Mouse (Mus musculus) forebrain, embryonic 14.5 days (tissue): Measurements from ENCODE around the gene Reln. TPM values are rescaled to one million over a fixed set of nuclear protein-coding genes. Genes with fewer than 3 reads are reported as not detected.

Source experiments
- ATAC-seq: fragments of 200-750 bp; cut with Nextera tagmentation; 2 replicates; pipeline ENCODE4 v1.8.0; 2017; ENCODE audit warnings: mild to moderate bottlenecking, moderate library complexity
- DNase-seq: peaks from one replicate; pipeline ENCODE4 v3.0.0-alpha.2; 2015; ENCODE audit warnings: low spot score
- H3K27ac ChIP-seq: fragments of 300-500 bp; sonication (generic); 2 replicates; pipeline ENCODE4 v1.5.1; 2014; ENCODE audit warnings: low read depth, mild to moderate bottlenecking, control low read depth, low read length, moderate library complexity
- H3K27me3 ChIP-seq: fragments of 300-500 bp; sonication (generic); replicated peaks from 2 replicates; pipeline ENCODE4 v1.6.1; 2014; ENCODE audit warnings: low read length, control low read depth, mixed read lengths; ENCODE audit not compliant: control insufficient read depth, insufficient read depth
- H3K36me3 ChIP-seq: fragments of 300-500 bp; sonication (generic); 2 replicates; pipeline ENCODE4 v1.6.1; 2014; ENCODE audit warnings: low read length, control low read depth; ENCODE audit not compliant: control insufficient read depth, insufficient read depth
- H3K4me1 ChIP-seq: fragments of 300-500 bp; sonication (generic); 2 replicates; pipeline ENCODE4 v1.6.1; 2014; ENCODE audit warnings: antibody characterized with exemption, low read length, control low read depth; ENCODE audit not compliant: control insufficient read depth, insufficient read depth
- H3K4me2 ChIP-seq: fragments of 300-500 bp; sonication (generic); 2 replicates; pipeline ENCODE4 v1.6.1; 2014; ENCODE audit warnings: mild to moderate bottlenecking, control low read depth, low read length
- H3K4me3 ChIP-seq: fragments of 300-500 bp; sonication (generic); 2 replicates; pipeline ENCODE4 v1.5.1; 2014; ENCODE audit warnings: low read depth, low read length, control low read depth
- H3K9ac ChIP-seq: fragments of 300-500 bp; sonication (generic); 2 replicates; pipeline ENCODE4 v1.6.1; 2014; ENCODE audit warnings: mild to moderate bottlenecking, low read length, control low read depth, moderate library complexity
- H3K9me3 ChIP-seq: fragments of 300-500 bp; sonication (generic); replicated peaks from 2 replicates; pipeline ENCODE4 v1.6.1; 2016; ENCODE audit warnings: low read length, control low read depth, mixed read lengths; ENCODE audit not compliant: control insufficient read depth
- WGBS: fragments of 180-500 bp; shearing (Covaris S2); extraction: QIAGEN DNeasy Blood & Tissue Kit; methylation state at CpG from one replicate; pipeline ENCODE4 v1.1.7; 2014; 5-methylcytosine and 5-hydroxymethylcytosine counted together
- polyA plus RNA-seq: library from polyadenylated mRNA; unstranded; fragments of >200 nt; fragmentation: Nextera tagmentation; extraction: Ambion mirVana; gene quantifications from 2 replicates; pipeline ENCODE4 v1.2.1, GENCODE M21; 2014

The Reln gene
- polyA plus RNA-seq, 1 experiment from 2014 or later, result 61.7 TPM

DNA sequence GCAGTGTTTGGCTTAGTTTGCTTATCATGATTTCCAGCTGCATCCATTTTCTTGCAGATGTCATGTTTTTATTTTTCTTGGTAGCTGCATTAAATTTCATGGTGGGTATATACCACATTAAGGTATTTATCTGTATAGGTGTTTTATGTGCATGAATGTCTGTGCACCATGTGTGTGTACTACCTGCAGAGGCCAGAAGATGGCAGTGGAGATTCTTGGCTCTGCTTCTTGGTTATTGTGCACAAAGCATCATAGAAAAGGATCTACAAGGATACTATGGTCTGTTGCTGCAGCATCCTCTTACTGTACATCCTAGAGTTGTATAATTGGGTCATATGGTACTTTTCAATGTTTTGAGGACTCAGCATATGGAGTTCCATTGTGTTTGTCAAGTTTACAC, 428.5 kb downstream of the Reln start:
- Histone ChIP-seq H3K4me2 (no peak overlapping the region), H3K9ac (no peak overlapping the region), H3K9me3 (no peaks in the 10 kb centered on the region), H3K4me3 (no peak overlapping the region), H3K27me3 (no peaks in the 10 kb centered on the region), H3K27ac (no peak overlapping the region), H3K36me3 (no peaks in the 10 kb centered on the region), H3K4me1 (no peaks in the 10 kb centered on the region)
- no peak for DNase-seq
- ATAC-seq, result no peak

- Histone ChIP-seq H3K4me3 (no peak overlapping the region), H3K9ac (no peak overlapping the region), H3K9me3 (no peaks in the 10 kb centered on the region), H3K4me2 (no peak overlapping the region), H3K27me3 (no peaks in the 10 kb centered on the region), H3K36me3 (no peaks in the 10 kb centered on the region), H3K4me1 (no peaks in the 10 kb centered on the region), H3K27ac (no peak overlapping the region)
- DNase-seq (no peak), ATAC-seq (no peak)
- WGBS, result 83% methylated on average over 3 of the region's 3 CpGs
These were observed 429.7 kb downstream of the Reln start for GRCm38 (mm10) chr5:21914776-21915175.

DNA sequence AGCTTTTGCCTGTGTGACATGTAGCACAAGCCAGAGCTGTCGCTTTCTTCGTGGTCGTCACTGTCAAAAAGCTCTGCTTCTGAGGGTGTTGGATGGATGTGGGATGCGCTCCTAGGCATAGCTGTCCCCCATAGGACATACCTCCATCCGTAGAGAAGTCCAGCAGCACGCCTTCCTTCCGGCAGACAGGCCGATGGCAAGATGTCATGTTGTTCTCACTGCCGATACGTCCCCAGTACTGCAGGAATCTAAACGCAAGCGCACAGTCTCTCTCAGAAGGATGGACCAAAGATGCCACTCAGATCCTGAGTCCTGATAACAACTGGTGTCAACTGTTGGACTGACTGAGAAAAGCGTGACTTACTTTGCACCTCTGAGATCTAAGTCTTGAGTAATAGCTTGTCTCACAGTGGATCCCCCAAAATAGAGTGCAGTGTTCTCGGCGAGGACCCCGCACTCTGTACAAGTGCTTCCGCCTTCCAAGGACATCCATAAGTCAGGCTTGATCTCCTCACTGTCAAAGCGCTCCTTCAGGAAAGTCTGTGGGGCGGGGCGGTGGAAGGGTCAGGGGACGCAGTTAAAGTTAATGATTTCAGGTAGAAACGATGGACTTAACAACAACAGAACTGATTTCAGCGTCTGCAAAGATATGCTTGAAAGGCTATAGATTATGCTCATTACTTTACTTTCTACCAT, 431.5 kb downstream of the Reln start:
- no peak overlapping the region for H3K4me2 ChIP-seq
- no peak overlapping the region for H3K4me3 ChIP-seq
- DNase-seq (no peak), ATAC-seq (no peak)
- no peaks in the 10 kb centered on the region for H3K27me3 ChIP-seq
- no peaks in the 10 kb centered on the region for H3K4me1 ChIP-seq
- H3K27ac ChIP-seq, result no peak overlapping the region
- H3K36me3 ChIP-seq, result no peaks in the 10 kb centered on the region
- 89% methylated on average over 23 of the region's 23 CpGs for WGBS
- no peaks in the 10 kb centered on the region for H3K9me3 ChIP-seq
- H3K9ac ChIP-seq, result no peak overlapping the region

DNA sequence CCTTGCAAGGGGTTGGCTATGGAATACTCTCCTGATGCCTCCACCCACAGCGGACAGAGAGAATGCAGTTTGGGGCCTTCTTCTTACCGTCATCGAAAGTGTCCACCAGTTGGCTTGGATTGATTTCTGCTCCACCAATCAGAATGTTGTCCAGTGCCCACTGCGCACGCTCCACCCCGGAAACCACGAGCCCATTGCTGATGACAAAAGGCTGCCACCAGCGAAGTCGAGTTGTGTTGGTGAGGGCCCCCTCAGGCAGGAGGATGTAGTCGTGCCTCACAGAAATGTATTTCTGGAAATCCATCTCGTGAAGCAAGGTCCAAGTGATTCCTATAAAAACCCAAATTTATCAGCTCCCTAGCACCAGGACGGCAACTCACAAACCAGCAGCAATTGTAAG, 433.8 kb downstream of the Reln start:
- no peak for ATAC-seq
- Histone ChIP-seq H3K4me1 (no peaks in the 10 kb centered on the region), H3K9me3 (no peaks in the 10 kb centered on the region), H3K4me3 (no peak overlapping the region), H3K36me3 (no peaks in the 10 kb centered on the region), H3K27me3 (no peaks in the 10 kb centered on the region), H3K27ac (no peak overlapping the region), H3K4me2 (no peak overlapping the region), H3K9ac (no peak overlapping the region)
- no peak for DNase-seq
- 93% methylated on average over 12 of the region's 12 CpGs for WGBS

- H3K9me3 ChIP-seq, result no peaks in the 10 kb centered on the region
- H3K4me2 ChIP-seq, result no peak overlapping the region
- H3K27me3 ChIP-seq, result no peaks in the 10 kb centered on the region
- ATAC-seq (no peak), DNase-seq (no peak)
- no peak overlapping the region for H3K9ac ChIP-seq
- 83% methylated on average over 3 of the region's 3 CpGs for WGBS
- H3K27ac ChIP-seq, result no peak overlapping the region
- H3K4me1 ChIP-seq, result no peaks in the 10 kb centered on the region
- H3K4me3 ChIP-seq, result no peak overlapping the region
- no peaks in the 10 kb centered on the region for H3K36me3 ChIP-seq
These were observed 434.8 kb downstream of the Reln start for GRCm38 (mm10) chr5:21909713-21910112.

DNA sequence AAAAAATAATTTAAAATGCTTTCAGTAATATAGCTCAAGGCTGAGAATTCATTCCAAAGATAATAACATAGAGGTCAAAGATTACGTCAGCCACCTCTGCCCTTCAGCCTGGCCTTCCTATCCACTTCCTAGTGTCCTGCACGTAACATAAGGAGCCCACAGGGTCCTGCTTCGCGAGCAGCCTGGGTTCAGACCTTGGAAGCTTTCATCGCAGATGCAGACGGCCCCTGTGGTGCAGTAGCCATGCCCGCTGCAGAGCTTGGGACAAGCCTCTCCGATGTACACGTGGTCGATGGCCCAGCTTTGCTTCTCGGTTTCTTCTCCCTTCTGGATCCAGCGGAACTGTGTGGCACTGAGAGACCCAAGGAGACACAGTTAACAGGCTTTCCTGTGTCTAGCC, 443.1 kb downstream of the Reln start:
- Histone ChIP-seq H3K9ac (no peak overlapping the region), H3K4me1 (no peaks in the 10 kb centered on the region), H3K4me2 (no peak overlapping the region), H3K4me3 (no peak overlapping the region), H3K9me3 (no peaks in the 10 kb centered on the region), H3K27ac (no peak overlapping the region), H3K36me3 (0 out of 2 replicates have a peak, but pooled peaks cover 2% of the 10 kb centered on the region), H3K27me3 (no peaks in the 10 kb centered on the region)
- DNase-seq (no peak), ATAC-seq (no peak)
- 76% methylated on average over 12 of the region's 12 CpGs for WGBS

GRCm38 (mm10) chr5:21900891-21901290, 443.6 kb downstream of the Reln start:
- Histone ChIP-seq H3K4me1 (no peaks in the 10 kb centered on the region), H3K4me2 (no peak overlapping the region), H3K36me3 (0 out of 2 replicates have a peak, but pooled peaks cover 3% of the 10 kb centered on the region), H3K9me3 (no peaks in the 10 kb centered on the region), H3K27ac (no peak overlapping the region), H3K27me3 (no peaks in the 10 kb centered on the region), H3K4me3 (no peak overlapping the region), H3K9ac (no peak overlapping the region)
- WGBS, result 78% methylated on average over 6 of the region's 6 CpGs
- ATAC-seq (no peak), DNase-seq (no peak)

DNA sequence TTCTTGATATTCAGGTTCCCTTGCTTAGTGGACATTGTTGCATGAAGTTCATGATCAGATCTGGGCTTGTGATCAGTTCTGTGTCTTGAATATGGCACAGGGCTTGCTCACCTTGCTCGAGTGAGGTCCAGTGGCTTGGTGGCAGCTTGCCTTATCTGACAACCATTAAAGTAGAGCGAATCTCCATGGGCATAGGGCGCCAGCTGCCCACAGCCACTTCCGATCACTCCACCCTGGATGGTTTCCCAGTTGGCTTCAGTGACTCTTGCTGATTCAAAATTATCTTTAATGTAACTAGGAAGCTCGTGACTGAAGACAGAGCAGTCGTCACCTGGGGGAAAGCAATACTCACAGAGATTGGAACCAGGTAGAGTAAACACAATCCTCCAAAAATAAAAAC, 445.6 kb downstream of the Reln start:
- no peaks in the 10 kb centered on the region for H3K9me3 ChIP-seq
- 89% methylated on average over 6 of the region's 6 CpGs for WGBS
- H3K9ac ChIP-seq, result no peak overlapping the region
- ATAC-seq (no peak), DNase-seq (no peak)
- no peaks in the 10 kb centered on the region for H3K4me1 ChIP-seq
- no peak overlapping the region for H3K4me2 ChIP-seq
- H3K36me3 ChIP-seq, result 0 out of 2 replicates have a peak, but pooled peaks cover 3% of the 10 kb centered on the region
- no peak overlapping the region for H3K4me3 ChIP-seq
- no peaks in the 10 kb centered on the region for H3K27me3 ChIP-seq
- H3K27ac ChIP-seq, result no peak overlapping the region

DNA sequence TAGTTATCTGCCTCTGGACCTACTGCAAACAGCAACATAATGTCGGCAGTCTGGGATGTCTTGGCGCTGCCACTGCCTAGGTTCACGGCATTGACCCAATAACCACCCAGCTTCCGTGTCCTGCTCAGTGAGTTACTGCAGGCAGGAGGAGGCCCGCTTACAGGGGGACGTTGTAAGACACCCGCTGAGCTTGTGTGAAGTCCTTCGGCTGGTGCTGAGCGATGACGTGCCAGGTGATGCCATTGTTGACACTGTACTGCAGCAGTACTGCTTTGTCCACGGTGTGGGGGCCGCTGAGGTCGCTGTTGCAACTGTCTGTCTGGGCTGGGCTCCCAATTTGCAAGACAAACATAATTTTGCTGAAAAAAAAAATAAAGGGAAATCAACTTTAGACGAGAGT, 447.9 kb downstream of the Reln start:
- no peak overlapping the region for H3K4me2 ChIP-seq
- ATAC-seq (no peak), DNase-seq (no peak)
- no peaks in the 10 kb centered on the region for H3K4me1 ChIP-seq
- H3K27ac ChIP-seq, result no peak overlapping the region
- H3K9me3 ChIP-seq, result no peaks in the 10 kb centered on the region
- 0 out of 2 replicates have a peak, but pooled peaks cover 3% of the 10 kb centered on the region for H3K36me3 ChIP-seq
- H3K27me3 ChIP-seq, result no peaks in the 10 kb centered on the region
- H3K4me3 ChIP-seq, result no peak overlapping the region
- no peak overlapping the region for H3K9ac ChIP-seq
- WGBS, result 85% methylated on average over 14 of the region's 14 CpGs
